Mouse (Mus musculus) cerebellum, postnatal 10 days (tissue): ENCODE measurements around the gene 5330417C22Rik.

Experiments used
- DNase-seq, 2 experiments: peaks; one replicate each; pipeline ENCODE4 v3.0.0; 2021; ENCODE audit warnings: mixed read lengths in 2 of 2

Gene 5330417C22Rik

GRCm38 (mm10) chr3:108528489-108528888 lies 7.8 kb downstream of the 5330417C22Rik start:
- no peak for DNase-seq

DNA sequence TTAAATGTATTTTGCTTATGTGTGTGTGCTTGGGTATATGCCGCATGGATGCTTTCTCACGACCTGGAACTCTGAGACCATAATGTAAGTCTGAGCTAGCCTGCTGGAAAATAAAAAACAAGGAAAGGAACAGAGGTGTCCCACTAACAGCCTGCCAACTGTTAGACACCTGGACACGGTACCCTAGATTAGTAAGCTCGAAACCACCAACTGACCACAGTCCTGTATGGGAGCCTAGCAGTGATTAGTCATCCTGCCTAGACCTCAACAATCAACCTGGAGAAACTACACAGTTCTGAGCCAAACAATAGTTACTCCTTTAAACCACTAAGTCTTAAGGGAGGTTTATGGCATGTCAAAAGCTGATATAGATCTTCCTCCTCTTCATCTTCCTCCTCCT lies 12.9 kb downstream of the 5330417C22Rik start:
- DNase-seq, result no peak

GRCm38 (mm10) chr3:108518276-108518675 lies 18.1 kb downstream of the 5330417C22Rik start:
- DNase-seq, result no peak

DNA sequence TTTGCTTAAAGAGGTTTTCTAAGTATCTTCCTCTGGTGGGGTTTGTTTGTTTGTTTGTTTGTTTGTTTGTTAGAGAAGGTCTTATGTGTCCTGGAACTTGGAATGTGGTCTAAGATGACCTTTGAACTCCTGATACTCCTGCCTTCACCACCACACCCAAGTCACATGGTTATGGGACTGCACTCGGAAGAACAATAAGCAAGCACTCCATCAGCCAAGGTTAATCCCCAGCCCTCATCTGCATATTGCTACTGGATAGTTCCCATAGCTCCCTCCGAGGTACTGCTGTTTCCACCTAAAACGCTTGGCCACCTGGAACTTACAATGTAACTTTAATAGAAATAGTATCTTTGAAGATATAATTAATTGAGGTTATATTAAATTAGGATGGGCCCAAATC lies 22.9 kb downstream of the 5330417C22Rik start:
- DNase-seq, result no peak

DNA sequence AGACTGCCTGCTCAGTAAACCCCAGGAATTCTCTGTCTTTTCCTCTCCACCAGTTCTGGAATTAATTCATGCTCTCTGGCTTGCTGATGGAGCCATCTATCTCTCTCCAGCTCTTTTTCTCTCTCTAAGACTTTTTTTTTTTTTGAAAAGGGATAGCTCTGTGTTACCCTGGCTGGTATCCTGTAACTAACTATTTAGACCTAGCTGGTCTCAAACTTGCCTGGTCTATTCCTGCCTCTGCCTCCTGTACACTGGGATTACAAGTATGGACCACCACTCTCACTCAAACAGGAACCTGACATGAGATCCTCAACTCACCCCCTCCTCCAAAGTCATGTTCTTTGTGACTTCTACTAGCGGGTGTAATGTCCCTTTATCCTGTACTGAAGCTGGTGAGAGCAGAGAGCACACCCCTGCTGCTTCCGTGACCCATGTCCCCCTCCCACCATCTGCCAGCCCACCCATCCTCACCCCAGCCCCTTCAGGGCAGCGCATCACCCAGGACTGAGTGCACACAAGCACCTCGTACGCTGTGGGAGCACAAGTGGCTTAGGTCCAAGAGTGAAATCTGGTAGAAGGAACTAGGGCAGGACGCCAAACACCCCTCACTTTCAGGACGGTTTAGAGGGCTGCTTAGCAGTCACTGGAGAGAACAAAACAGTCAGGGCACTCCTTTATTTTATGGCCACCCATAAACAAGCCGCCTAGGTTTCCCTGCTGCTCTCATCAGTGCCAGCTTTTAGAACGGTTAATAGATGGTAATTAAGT lies 25.4 kb downstream of the 5330417C22Rik start:
- peak; percentile 78 to 84 for DNase-seq

GRCm38 (mm10) chr3:108510156-108510555 lies 26.2 kb downstream of the 5330417C22Rik start:
- no peak for DNase-seq

DNA sequence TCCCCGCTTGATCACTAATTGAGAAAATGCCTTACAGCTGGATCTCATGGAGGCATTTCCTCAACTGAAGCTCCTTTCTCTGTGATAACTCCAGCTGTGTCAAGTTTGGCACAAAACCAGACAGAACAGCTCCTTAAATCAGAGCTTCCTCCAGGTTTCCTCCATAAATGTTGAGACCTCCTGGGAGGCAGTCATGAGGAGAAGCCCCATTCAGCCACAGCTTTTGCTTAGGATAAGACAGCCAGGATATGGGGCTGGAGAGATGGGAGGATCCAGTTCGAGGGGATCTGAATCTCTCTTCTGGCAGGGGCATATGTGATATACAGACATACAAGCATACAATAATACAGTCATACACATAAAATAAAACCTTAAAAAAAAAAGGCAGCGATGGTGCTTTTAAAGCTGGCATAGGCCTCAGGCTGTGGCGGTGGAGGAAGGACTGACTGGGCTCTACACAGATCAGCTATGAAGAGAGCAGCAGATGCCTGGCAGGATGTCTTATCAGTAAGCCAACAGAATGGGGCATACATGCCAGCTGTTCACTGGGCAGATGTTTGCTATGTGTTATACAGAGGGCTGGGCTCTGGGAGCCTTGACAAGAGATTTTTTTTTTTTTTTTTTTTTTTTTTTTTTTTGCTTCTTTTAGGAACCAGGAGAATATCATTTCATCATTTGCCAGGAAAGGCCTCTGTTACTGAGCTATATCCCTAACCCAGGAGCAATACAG lies 27.4 kb downstream of the 5330417C22Rik start:
- DNase-seq, result no peak

DNA sequence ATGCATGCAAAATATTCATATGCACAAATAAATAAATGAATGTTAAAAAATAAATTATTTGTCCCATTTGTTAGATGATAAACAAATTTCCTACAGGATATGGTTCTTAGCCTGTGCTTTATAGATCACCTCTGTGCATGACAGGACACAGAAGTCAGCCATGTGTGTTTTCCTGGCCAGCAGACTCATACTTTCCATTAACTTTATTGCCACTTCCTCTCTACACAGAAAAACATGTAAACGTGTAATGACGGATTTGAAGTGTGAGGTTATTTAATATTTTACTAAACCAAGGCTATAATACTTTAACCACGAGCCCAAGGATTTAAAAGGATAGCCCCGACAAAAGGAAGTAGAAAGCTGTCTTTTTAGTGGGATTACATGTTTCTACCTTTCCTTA lies 32.4 kb downstream of the 5330417C22Rik start:
- DNase-seq, result no peak

GRCm38 (mm10) chr3:108501411-108501810 lies 34.9 kb downstream of the 5330417C22Rik start:
- peak; percentile 56 to 63 for DNase-seq

- peak; percentile 95 to 97 for DNase-seq
Observed at GRCm38 (mm10) chr3:108499826-108500225, 36.5 kb downstream of the 5330417C22Rik start.

DNA sequence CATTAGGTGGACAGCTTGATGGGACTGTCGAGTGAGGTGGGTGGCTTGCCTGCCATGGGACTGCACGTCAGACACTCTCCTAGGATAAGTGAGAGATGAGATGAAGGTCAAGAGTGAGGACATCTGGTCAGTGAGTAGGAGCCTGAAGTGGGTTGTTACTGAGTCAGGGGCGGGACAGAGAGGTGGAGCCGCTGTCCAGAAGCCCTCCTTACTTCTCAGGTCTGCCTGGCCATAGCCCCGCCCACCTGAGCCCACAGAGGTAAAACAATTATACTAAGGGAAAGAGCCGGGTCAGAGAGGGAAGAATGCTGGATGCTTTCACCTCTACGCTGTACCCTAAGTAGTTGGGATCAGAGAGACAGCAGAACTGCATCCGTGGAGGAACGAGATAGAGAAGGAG lies 38.7 kb downstream of the 5330417C22Rik start:
- DNase-seq, result no peak

DNA sequence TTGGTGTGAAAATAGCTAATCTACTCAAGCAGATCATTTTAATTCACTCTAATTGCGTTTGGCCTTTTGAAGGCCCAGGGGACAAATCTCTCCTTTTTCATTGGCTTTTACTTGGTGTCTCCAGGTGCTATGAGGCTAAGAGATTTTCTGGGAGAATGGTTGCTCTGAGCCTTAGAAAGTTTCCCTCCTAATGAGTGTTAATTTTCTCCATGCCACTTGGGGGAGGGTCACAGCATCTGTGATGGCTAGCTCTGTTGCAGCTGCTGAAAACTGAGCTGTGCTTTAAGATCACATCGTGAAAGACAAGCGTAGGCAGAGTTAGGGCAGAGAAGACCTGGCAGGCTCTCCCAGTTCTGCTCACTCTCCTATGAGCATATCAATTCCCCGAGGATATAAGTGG lies 40.9 kb downstream of the 5330417C22Rik start:
- DNase-seq, result peak in 1 of 2 experiments; percentile 22

GRCm38 (mm10) chr3:108494861-108495474 lies 41.4 kb downstream of the 5330417C22Rik start:
- DNase-seq, result no peak

DNA sequence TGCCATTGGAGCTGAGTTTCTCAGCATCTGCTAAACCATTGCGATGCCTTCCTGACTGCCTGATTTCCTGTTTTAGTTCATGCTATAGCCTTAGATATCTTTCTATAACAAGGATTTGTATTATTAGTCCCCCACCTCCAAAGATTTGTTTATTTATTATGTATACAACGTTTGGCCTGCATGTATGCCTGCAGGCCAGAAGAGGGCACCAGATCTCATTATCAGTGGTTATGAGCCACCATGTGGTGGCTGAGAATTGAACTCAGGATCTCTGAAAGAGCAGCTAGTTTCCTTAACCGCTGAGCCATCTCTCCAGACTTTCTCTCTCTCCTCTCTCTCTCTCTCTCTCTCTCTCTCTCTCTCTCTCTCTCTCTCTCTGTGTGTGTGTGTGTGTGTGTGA lies 46.4 kb downstream of the 5330417C22Rik start:
- no peak for DNase-seq

DNA sequence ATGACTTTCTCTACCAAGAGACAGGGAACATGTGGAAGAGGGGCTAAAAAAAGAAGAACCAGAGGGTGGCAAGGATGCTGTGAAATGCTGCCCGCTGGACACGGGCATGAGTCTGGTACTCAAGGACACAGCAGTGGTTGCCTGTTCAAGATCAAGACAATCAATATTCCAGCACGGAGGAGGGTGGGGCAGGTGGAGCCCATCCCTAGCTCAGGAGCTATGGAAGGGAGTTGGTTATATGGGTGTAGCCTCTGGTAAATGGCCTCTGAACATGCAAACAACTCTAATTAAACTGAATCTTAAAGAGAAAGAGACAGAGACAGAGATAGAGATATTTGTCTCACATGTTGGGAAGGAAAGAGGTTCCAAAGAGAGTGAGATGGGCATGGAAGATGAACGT lies 51.6 kb downstream of the 5330417C22Rik start:
- no peak for DNase-seq

DNA sequence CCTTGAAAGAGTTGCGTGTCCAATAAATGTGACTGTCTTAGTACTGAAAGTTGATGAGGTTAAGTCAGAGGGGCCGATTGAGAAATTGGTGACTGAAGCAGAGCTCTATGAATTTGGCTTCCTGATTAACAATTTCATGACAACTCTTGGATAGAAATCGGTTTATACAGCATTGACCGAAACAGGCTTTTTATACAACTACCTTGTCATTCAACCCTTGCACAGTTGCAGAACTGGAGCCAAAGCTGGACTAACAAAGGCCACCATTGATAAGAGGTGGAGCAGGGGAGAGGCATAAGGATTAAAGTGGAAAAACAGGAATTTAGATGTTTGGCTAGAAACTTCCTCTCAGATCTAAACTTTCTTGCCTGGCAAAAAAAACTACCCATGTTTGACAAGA lies 57.5 kb downstream of the 5330417C22Rik start:
- DNase-seq, result no peak

- no peak for DNase-seq
Observed at GRCm38 (mm10) chr3:108476761-108477619, 59.3 kb downstream of the 5330417C22Rik start.

GRCm38 (mm10) chr3:108475496-108475895 lies 60.8 kb downstream of the 5330417C22Rik start:
- DNase-seq, result no peak

- DNase-seq, result no peak
Observed at GRCm38 (mm10) chr3:108474969-108475368, 61.4 kb downstream of the 5330417C22Rik start.

DNA sequence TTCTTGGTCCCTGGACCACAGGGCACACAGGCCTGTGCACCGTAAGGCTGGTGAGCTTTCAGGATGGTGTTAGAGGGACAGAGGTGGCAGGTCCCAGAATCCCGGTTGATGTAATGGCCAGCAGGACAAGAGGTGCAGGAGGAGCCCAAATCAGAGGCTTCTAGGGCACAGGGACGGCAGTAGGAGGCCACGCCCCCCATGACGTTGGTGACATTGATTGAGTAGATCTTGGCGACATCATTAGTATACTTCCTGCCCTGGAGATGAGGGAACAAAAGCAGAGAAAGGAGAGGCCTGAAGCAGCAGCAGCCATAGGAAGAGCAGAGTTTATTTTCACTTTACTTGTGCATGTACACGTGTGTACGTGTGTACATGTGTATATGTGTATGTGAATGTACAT lies 68.6 kb downstream of the 5330417C22Rik start:
- DNase-seq, result no peak

- peak; percentile 73 to 76 for DNase-seq
Observed at GRCm38 (mm10) chr3:108466425-108466824, 69.9 kb downstream of the 5330417C22Rik start.

DNA sequence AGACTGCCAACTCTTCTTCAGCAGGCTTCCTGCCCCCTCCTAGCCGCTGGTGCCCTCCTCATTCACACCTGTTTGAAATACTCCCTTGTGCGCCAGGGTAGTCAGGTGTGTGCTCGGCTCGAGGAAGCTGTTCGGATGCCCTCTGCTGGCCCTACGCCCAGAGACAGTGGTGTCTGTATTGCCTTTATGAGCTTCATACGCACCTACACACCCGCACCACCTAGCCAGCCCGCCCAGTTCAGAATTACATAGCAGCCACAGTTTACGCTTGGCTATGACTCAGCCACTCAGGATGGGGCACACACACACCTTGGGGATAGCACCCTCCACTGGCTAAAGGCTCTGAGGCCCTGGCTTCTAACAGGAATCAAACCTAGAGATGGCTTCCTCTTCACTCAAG lies 77.5 kb downstream of the 5330417C22Rik start:
- DNase-seq, result peak; percentile 35 to 42

- no peak for DNase-seq
Observed at GRCm38 (mm10) chr3:108458380-108458779, 78.0 kb downstream of the 5330417C22Rik start.
